Mouse (Mus musculus) left cerebral cortex, adult 9 months (tissue): ENCODE results near the gene Rpl18a.
A peak's percentile ranks its signal among the peaks of the same experiment; 100 is the strongest.

ENCODE experiments used
- DNase-seq, 2 experiments: peaks; one replicate each; pipeline ENCODE4 v3.0.0; 2022; ENCODE audit warnings: low spot score in 2 of 2

The Rpl18a gene

GRCm38 (mm10) chr8:70880546-70880945, 16.7 kb downstream of the Rpl18a start:
- no peak for DNase-seq

- no peak for DNase-seq
Observed at GRCm38 (mm10) chr8:70880126-70880525, 17.1 kb downstream of the Rpl18a start.

- no peak for DNase-seq
Observed at GRCm38 (mm10) chr8:70879500-70879899, 17.7 kb downstream of the Rpl18a start.

- no peak for DNase-seq
Observed at GRCm38 (mm10) chr8:70878178-70878577, 19.0 kb downstream of the Rpl18a start.

- no peak for DNase-seq
Observed at GRCm38 (mm10) chr8:70876382-70876781, 20.8 kb downstream of the Rpl18a start.

- no peak for DNase-seq
Observed at GRCm38 (mm10) chr8:70874441-70874840, 22.8 kb downstream of the Rpl18a start.

GRCm38 (mm10) chr8:70873364-70873985, 23.7 kb downstream of the Rpl18a start, which contains the start of gene Ccdc124:
TSS of gene Ccdc124 (minus strand) at chr8:70873935.
- peak; percentile 88 to 97 for DNase-seq

GRCm38 (mm10) chr8:70872643-70873363, 24.4 kb downstream of the Rpl18a start:
- DNase-seq, result no peak

GRCm38 (mm10) chr8:70871195-70871807, 25.9 kb downstream of the Rpl18a start:
- no peak for DNase-seq

- peak in 1 of 2 experiments; percentile 82 for DNase-seq
Observed at GRCm38 (mm10) chr8:70869601-70870041, 27.6 kb downstream of the Rpl18a start.

GRCm38 (mm10) chr8:70869199-70869571, 28.0 kb downstream of the Rpl18a start:
- no peak for DNase-seq

GRCm38 (mm10) chr8:70868559-70869198, 28.5 kb downstream of the Rpl18a start:
- no peak for DNase-seq

GRCm38 (mm10) chr8:70866566-70866965, 30.6 kb downstream of the Rpl18a start:
- no peak for DNase-seq

- no peak for DNase-seq
Observed at GRCm38 (mm10) chr8:70866001-70866520, 31.2 kb downstream of the Rpl18a start.

- peak; percentile 98 to 99 for DNase-seq
Observed at GRCm38 (mm10) chr8:70865350-70866000, 31.7 kb downstream of the Rpl18a start.

GRCm38 (mm10) chr8:70864712-70865221, 32.4 kb downstream of the Rpl18a start:
- no peak for DNase-seq

- DNase-seq, result no peak
Observed at GRCm38 (mm10) chr8:70863956-70864711, 33.1 kb downstream of the Rpl18a start.

- DNase-seq, result no peak
Observed at GRCm38 (mm10) chr8:70862824-70863641, 34.2 kb downstream of the Rpl18a start, which contains the start of gene Kcnn1. TSS of gene Kcnn1 (minus strand) at chr8:70863258.

- DNase-seq, result no peak
Observed at GRCm38 (mm10) chr8:70857516-70857915, 39.7 kb downstream of the Rpl18a start.
